Mouse (Mus musculus) left cerebral cortex, postnatal 14 days (tissue): ENCODE data around the gene Hist1h2aa. TPM values are rescaled to one million over a fixed set of nuclear protein-coding genes. Genes with fewer than 3 reads are reported as not detected.

Source experiments
- DNase-seq, 2 experiments: peaks; one replicate each; pipeline ENCODE4 v3.0.0; 2021 to 2022; ENCODE audit warnings: low spot score in 2 of 2, mixed read lengths in 1 of 2
- intact Hi-C: fragments of 180-260 bp; cut with DNase I; formaldehyde crosslinking; loops from one replicate; pipeline ENCODE4 v1.15.1; 2025
- long read RNA-seq, 2 experiments: library from polyadenylated mRNA; stranded (forward); transcript quantifications; one replicate each; pipeline ENCODE4 v2.0.0; 2021
- total RNA-seq, 2 experiments: library from RNA; stranded (reverse); gene quantifications; 2 replicates each; pipeline ENCODE4 v1.2.3; 2021

The Hist1h2aa gene
- not detected for total RNA-seq
- long read RNA-seq, experiment 1, result 0 reads
- long read RNA-seq, experiment 2, result 0 reads

DNA sequence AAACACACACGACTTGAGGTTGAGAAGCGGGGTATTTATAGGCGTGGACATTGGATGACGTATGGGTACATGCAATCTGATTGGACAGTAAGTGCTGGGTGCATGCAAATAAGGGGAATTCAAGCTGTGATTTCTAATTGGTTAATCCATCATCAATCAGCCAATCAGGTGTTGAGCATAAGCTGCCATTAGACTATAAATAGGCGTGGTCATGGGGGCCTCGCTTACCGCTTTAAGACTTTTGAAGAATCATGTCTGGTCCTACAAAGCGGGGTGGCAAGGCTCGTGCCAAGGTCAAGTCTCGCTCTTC lies at the start of gene Hist1h2aa:
Hist1h2aa (plus strand) TSS at position 252 of the 310 bp plus-strand sequence.
- DNase-seq, result no peak
- intact Hi-C loops, result no loop called here

DNA sequence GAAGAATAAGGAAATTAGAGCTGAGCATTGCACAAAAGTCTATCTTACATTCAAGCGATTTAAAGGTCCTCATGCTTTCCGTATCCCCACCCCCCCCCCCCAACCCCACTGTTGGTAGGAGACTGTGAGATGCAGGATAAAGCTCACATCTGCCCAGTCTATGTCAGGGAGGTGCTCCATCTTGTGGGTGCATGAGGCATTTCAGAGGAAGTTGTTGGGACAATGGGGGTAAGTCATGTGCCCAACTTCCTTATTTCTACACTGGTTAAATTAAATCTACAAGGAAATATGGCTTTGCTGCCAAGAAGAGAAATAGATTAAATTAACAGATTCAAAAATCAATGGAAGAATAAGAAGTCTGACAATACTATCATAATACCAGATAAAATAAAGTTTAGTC lies 48.7 kb upstream of the Hist1h2aa start:
- no peak for DNase-seq
- intact Hi-C loops, result loop anchor here (5.0 kb wide), 1 partner anchor 93 kb away; no protein-coding TSS in a partner anchor

DNA sequence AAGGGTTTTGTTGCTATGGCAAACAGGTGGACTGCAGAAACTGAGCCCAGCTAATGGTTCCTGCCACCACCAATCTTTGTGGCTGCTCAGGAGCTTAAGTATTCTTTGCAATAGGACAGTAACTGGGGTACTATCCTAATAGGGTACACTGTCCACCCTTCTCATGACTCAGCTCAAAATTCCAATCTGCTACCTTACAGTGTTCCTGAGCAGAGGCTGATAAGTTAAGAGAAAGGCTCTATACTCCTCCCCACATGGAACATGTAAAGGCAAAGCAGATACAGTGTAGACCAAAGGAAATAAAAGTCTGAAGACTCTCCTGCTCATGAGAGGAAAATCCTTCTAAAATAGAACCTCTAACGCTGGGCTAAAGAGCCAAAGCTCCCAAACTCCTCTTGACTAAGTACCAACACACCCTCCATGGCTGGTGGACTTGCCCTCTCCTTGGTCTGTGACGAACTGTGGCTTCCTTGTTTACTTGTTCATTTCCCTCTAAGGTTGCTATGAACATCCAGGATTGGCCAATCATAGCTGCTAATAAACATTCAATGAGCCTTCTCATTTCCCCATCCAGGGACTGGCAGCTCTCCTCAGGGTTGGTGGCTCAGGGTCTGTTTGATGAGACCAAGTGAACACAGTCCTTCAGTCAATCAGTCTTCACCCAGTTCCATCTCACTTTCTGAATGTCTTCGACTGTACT lies 47.1 kb upstream of the Hist1h2aa start:
- intact Hi-C loops, result loop anchor here (5.0 kb wide), 1 partner anchor 95 kb away; no protein-coding TSS in a partner anchor
- no peak for DNase-seq

DNA sequence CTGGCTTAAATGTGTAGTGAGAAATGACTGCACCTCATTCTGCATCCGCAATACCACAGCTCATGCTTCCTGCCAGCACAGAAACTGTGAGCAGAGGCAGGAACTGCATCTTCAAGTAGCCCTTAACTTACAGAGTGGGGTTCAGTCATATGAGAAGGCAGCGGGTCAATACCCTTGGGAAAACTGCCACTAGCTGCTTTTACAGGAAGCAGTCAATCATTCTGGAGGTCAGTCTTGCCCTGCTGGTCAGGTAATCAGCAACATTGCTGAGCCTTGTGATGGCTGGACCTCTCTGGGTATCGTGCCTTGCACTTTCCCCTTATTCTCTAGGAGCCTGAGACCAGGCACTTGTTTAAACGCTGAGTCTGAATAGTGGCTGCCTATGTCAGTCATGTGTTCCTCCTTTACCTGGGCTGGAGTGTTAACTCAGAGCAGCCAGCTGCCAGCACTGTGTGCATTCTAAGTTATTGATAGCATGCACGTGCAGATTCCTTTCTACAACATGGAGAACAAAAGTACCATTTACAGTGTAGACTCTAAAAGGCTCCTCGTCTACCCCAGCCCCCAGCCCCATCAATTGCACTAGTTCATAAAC lies 45.2 kb upstream of the Hist1h2aa start:
- intact Hi-C loops, result loop anchor here (5.0 kb wide), 1 partner anchor 97 kb away; no protein-coding TSS in a partner anchor

DNA sequence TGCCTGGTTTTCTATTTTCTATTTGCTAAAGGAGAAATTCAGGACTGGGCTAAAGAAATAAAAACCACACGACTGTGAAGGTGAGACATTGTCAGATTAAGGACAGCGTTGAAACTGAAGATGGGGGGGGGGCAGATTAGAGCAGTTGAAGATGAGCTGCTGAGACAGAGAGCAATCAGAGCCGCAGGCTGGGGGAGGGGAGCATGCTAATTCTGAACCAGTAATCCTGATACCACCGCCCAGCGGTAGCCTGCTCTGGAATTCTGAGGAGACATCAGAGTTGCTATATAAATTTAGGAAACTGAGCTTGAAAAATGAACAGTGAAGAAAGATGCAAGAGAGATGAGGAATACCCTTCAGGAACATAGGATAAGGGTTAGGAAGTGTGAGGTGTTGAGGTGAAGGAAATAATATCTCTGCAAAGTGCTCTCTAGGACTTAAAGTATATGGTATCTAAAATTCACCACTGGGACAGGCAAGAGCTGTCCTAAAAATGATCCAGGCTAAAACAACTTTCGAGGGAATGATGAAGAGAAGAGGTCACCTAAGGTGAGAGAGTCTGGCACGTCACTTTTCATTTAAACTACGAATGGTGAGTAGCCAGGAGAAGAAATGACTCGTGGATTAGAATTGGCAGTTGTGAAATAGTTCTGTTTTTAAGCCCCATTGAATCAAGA lies 41.5 kb upstream of the Hist1h2aa start:
- intact Hi-C loops, result no loop called here
- no peak for DNase-seq

More for the DNA sequence above, 45.2 kb upstream of the Hist1h2aa start:
- no peak for DNase-seq

DNA sequence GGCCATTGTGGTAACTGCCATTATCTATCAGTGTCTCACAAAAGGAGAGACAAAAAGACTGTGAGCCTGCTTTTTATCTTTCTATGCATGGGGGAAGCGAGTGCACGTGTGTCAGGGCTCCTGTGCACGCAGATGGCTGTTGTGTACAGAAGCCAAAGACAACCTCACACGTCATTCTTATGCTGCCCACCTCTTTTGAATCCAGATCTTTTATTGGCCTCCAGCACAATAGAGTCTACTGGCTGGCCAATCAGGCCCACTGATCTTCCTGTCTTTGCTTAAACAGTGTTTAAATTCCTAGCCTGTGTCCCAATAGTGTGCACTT lies 41.0 kb upstream of the Hist1h2aa start:
- no peak for DNase-seq
- intact Hi-C loops, result no loop called here

DNA sequence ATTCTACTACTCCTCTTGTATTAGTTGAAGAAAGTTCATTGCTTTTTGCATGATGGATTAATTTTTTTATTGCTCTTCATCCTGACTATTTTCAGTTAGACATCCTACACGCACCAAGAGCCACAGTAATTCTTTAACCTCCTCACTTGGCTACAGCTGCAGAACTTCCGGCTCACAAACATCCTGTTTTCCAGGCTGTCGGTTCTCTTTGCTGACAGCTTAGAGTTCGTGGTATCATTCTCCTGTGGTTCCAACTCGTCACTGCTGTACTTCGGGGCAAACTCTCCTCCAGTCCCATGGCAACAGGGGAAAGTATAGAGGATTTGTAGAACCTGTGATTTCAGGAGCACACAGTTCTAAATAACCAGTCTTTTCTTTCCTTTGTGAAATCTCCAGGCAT lies 36.0 kb upstream of the Hist1h2aa start:
- intact Hi-C loops, result no loop called here
- DNase-seq, result no peak

DNA sequence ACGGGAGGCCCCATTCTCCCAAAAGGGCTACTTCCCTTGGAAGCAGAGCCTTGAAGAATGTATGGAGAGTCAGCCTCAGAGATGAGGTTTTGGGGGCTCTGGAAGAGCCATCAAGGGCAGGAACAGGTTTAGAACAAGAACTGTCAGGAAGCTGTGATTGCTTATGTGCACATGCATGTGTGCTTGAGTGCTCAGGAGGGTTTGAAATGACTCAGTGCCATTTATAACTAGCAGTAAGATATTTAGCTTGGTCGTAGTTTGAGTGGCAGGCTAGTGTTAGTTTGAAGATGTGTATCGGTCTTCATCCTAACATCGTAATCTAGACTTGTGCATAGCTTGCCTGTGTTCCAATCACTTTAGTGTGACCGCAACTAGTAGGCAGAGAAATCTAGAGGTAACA lies 27.4 kb upstream of the Hist1h2aa start:
- intact Hi-C loops, result no loop called here
- no peak for DNase-seq

DNA sequence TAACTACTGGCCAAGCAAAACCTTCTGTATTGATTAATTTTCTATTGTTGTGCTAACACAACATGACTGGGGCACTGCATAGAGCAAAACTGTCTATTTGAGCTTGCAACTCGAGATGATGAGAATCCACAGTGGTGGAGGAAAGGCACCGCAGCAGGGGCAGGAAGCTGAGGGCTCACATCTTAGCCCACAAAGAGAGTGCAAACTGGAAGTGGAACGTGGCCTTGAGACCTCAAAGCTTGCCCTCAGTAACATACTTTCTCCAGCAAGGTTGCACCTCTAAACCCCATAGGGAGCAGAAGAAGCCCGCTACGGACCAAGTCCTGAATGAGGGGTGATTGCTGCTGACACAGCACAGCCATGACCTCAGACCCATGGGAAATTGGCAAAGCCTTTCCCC lies 24.1 kb upstream of the Hist1h2aa start:
- no peak for DNase-seq
- intact Hi-C loops, result no loop called here

DNA sequence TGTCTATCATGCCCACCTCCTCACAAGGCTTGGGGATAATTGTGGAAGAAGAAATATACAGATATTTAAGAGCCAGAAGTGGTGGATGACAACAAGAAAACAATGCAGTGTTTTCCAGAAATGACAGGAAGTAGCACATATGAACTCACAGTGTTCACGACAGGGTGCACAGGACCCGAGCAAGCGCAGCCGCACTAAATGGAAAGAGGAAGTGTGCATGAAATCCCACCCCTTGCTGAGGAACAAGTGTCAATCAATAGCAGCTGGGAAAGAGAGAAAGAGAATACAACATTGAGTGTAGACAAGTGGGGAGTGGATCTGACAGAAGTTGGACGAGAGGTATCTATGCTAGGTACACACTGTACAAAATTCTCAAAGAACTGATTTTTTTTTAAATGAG lies 22.9 kb upstream of the Hist1h2aa start:
- intact Hi-C loops, result no loop called here
- no peak for DNase-seq

DNA sequence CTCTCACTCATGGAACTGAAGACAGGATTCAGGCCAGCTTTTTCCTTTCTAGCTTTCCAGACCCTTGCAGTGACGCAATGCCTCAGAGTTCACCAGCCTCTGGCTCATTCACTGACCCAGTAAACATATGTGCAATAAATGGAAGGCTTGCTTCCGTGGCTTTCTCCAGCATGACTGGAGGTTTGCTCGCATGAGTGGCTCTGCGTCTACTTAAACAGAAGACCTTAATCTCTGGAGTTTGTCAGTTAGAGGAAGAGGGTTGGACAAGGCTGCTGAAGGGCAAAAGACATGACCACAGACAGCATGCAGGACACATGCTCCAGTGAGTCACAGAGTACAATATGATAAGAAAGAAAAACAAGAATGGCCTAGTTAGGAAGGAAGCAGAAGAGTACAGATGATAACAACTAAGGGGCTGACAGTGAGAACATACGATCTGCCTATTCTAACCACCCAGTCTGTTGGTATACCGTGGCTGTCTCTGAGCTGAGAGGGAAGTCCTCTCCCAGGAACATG lies 20.4 kb upstream of the Hist1h2aa start:
- intact Hi-C loops, result no loop called here
- no peak for DNase-seq

DNA sequence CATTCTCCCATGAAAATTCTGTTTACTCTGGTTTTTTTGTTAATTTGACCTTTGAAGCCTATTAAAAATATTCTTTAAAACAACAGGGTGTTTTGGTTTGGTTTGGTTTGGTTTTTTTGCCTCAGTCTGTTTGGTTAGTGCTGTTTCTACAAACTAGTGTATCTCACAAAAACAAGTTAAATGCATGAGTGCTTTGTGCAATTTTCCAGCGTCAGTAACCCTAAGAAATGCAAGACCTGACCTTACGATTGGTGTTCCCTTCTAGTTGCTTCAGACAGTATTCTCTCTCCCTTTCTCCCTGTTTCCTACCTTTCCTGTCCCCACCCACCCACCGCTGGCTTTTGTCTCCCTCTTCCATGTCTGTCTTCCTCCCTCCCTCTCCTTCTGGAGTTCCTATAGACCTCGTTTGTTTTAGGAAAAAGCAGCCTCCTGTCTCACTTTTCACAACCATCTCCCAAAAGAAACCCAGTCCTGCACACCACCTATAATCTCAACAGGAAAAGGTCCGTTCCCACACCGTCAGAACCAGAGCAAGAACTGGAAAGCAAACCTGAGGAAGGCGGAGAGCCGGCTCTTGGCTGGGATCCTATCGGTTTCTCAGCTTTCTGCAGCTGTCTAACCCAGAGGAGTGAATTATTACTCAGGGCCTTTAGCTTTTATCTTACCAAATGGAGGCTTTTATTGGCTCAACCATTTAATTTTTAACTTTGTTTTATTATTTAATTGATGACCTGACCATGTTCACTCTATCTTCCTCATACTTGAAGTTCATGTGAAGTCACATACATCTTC lies 19.7 kb upstream of the Hist1h2aa start, which contains the start of gene Slc17a4:
Slc17a4 (minus strand) TSS at position 634 of the 792 bp plus-strand sequence.
- no peak for DNase-seq
- intact Hi-C loops, result no loop called here

DNA sequence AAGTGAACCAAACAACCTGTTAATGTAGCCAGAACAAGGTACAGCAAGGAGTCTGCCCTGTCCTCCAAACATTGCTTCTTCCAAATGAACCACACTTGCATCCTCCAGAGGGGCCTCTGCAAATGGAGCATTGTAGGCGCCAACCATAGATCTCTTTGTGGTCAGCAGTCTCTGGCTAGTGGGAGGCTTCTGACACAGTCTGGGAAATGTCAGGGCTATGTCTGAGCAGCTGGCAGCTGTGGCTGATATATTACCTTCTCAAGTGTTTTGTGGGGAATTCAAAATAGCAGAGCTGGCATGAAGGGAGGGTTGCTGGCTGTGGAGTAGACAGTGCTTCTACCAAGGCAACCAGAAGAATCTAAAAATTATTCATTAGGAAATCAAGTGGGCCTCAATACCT lies 18.1 kb upstream of the Hist1h2aa start:
- intact Hi-C loops, result no loop called here
- no peak for DNase-seq

DNA sequence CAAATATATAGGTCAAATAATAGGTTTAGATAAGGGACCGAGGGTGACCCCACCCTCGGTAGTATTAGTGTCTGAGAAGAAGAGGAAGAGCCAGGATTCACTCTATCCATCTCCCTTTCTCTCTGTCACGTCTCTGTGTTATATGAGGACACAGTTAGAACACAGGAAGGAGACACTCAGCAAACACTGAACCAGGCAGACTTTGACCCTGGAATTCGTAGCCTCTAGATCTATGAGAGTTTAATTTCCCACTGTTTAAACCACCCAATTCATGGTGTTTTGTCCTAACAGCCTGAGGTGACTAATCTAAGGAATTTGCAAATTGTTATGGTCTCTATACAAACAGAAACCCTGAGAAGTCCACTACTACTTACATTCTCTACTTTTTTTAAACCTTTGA lies 16.6 kb upstream of the Hist1h2aa start:
- DNase-seq, result no peak
- intact Hi-C loops, result no loop called here

DNA sequence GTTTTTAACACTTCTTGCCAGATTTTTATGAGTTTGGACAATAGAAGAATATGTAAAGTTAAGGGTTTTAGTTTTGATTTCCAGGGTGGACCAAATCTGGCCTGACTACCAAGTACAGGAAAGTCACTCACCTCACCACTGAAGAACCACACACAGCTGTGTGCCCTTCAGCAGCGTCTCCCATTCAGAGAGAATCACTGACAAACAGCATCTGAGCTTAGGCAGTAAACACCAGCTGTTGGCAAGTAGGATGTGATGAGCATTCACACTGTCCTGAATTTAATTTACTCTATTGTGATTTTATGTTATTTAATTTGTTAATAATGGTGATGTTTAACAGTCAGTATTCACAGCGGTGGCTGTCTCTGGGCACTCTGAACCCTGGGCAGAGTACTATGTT lies 8.5 kb upstream of the Hist1h2aa start:
- intact Hi-C loops, result no loop called here
- no peak for DNase-seq

DNA sequence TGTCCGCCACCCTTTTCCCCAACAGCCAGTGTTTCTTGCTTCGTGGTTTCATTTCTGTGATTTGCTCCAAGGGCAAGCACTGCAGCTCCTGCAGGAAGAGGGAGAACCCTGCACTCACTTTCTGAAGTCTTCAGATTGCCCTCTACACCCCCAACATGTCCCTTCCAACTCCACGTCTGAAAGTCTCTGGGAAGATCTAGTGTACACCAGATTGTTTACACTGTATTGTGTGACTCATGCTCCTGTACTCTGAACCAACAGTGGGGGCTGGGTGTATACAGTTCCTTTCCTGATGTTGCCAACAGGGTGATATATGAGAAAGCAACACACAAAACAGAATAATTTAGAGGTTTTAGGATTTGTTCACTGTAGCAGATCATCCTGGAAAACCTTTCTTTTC lies 5.6 kb upstream of the Hist1h2aa start:
- intact Hi-C loops, result no loop called here
- DNase-seq, result no peak

DNA sequence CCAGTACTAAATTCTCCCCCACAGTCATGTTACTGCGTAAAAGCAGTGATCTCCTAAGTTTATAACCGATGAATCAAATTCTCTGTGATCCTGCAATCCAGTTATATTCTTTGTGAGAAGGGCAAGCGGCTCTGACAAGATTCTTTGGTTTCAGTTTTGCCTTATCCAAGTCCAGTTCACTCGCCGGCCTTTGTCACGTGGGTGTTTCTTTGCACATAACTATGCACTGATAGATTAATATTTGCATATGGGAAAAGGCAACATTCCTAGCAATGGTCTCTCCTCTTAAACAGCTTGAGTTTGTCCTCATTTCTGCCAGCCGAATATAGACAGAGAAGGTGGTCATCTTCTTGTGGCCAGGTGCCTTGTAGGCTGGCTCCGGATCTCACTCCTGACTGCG lies 3.8 kb upstream of the Hist1h2aa start:
- intact Hi-C loops, result no loop called here
- no peak for DNase-seq

DNA sequence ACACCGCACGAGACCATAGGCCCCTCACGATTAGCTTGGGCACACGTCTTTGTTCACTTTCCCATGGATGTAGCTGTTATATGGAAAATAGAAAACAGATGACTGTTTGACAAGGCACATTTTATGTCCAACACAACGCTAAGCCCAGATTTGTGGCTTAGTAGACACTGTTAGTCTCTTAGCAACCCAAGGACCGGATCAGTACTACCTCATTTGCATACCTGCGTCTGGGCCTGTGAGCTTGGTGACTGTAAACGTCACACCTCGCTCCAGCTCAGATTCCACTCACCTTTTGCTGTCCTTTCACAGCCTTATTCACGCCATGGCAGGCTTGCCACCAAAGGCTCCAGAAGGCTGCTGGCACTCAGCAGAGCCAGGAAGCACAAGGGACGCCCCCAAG lies 3.4 kb upstream of the Hist1h2aa start:
- no peak for DNase-seq
- intact Hi-C loops, result no loop called here

DNA sequence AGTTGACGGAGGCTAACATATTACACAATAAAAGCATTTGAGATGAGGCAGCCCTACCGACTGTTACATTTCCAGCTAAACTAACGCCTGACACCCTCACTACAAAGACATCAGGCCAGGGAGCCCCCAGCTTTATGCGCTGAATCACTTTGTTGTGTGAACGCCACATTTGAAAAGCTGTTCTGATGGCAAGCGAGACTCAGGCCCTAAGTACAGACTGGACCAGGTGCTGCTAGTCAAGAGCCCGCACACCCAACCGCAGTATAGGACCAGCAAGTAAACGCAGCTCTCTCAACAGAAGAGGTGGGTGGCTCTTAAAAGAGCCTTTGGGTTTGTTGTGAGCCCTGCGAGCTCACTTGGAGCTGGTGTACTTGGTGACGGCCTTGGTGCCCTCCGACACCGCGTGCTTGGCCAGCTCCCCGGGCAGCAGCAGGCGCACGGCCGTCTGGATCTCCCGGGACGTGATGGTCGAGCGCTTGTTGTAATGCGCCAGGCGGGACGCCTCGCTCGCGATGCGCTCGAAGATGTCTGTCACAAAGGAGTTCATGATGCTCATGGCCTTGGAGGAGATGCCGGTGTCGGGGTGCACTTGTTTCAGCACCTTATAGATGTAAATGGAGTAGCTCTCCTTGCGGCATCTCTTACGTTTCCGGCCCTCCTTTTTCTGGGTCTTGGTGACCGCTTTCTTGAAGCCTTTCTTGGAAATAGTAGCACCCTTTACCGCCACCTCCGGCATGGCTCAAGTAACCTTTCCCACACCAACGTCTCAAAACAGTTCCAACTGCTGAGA lies 646 bp upstream of the Hist1h2aa start, which contains the start of gene Hist1h2ba:
Hist1h2ba (minus strand) TSS at position 736 of the 790 bp plus-strand sequence.
- DNase-seq, result no peak
- intact Hi-C loops, result no loop called here
